Mouse (Mus musculus): ENCODE measurements around the gene Rasal3. TPM values are rescaled to one million over a fixed set of nuclear protein-coding genes. Genes with fewer than 3 reads are reported as not detected.

Gene Rasal3
- polyA plus RNA-seq, 1 experiment from 2014 or later = 0.85 TPM

DNA sequence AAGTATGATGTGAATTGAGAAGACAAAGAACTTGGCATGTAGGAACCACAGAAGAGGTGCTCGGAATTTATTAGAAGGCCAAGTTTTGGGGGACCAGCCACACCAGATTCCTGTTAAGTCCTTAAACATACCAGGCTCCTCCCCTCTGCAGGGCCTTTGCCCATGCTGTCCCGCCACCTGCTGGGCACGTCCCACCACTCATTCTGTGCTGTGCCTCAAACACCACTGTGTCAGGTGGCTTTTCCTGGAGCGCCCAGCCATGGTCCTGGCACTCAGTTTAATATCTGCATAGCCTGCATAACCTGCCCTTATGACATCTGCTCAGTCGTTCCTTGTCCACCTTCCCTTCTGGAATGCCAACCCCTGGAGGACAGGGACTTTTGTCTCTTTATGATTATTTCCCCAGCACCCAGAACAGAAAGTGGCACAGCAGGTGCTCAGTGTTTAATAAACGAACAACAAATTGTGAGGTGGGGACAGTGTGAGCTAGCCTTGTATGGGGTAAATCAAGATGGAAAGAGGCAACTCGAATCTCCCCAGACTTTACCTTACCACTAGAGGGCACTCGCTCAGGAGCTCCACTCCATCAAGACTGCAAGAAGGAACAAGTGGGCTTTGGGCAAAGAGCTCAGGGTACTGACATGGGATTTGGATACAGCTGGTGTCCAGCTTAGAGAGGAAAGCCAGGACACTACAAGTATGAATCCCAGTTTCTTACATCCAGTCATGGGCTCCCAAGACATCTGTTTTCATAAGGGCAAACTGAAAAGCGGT, 16.5 kb downstream of the Rasal3 start:
- Histone ChIP-seq H3K27me3 (replicated peaks; ENCODE audit: low read depth, poor library complexity, severe bottlenecking) (peaks cover 24% of the 10 kb centered on the region), H3K4me1 (peaks cover 22% of the 10 kb centered on the region), H3K4me3 (no peak overlapping the region), H3K9me3 (no peaks in the 10 kb centered on the region), H3K36me3 (replicated peaks) (peaks cover 32% of the 10 kb centered on the region), H3K27ac (replicated peaks) (no peak overlapping the region)
- WGBS = 67% methylated on average over 9 of the region's 9 CpGs
- DNase-seq (ENCODE audit: low spot score) = no peak

DNA sequence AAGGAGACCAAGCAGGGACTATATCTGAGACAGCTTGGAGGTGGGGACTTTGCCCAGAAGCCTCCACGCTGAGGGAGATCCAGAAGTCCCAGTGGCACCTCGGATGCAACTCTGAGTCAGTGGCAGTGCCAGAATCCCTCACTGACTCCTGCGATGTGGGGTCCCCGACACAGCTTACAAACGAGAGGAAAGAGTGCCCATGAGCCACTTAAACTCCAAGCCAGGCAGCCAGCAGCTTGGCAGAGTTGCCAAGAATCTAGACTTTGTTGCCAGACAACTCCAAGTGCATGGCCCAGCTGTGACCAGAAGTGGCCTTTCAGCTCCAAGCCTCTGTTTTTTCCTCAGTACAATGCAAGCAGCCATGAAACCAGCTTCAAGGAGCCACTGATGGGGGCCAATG, 19.7 kb downstream of the Rasal3 start:
- Histone ChIP-seq H3K27me3 (replicated peaks; ENCODE audit: low read depth, poor library complexity, severe bottlenecking) (0 out of 2 replicates have a peak, but pooled peaks cover 4% of the 10 kb centered on the region), H3K36me3 (replicated peaks) (peaks cover 41% of the 10 kb centered on the region), H3K4me1 (peaks cover 20% of the 10 kb centered on the region), H3K4me3 (no peak overlapping the region), H3K27ac (replicated peaks) (no peak overlapping the region), H3K9me3 (no peaks in the 10 kb centered on the region)
- no peak for DNase-seq (ENCODE audit: low spot score)
- WGBS = 86% methylated on average over 5 of the region's 5 CpGs

DNA sequence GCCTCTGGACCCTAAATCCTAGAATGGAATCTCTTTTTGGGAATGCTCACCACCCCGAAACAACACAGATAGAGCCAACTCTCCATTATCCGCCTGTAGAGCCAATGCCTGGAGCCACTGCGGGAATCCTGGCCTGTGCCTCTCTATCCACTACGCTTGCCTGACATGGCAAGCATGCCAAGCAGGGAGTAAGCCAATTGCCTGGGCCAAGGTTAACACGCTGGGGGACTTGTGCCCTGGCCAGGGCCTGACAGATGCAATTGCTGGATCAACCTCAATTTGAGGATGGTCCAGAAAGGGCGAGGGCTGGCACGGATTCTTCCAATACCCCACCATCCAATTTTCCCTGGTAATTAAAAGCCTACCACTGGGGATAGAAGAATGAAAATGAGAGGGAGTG, 20.8 kb downstream of the Rasal3 start:
- H3K36me3 ChIP-seq (replicated peaks) = peaks cover 52% of the 10 kb centered on the region
- peaks cover 9% of the 10 kb centered on the region for H3K4me1 ChIP-seq
- no peaks in the 10 kb centered on the region for H3K9me3 ChIP-seq
- H3K27me3 ChIP-seq (replicated peaks; ENCODE audit: low read depth, poor library complexity, severe bottlenecking) = no peaks in the 10 kb centered on the region
- no peak overlapping the region for H3K27ac ChIP-seq (replicated peaks)
- no peak for DNase-seq (ENCODE audit: low spot score)
- H3K4me3 ChIP-seq = no peak overlapping the region
- WGBS = 91% methylated on average over 7 of the region's 7 CpGs

DNA sequence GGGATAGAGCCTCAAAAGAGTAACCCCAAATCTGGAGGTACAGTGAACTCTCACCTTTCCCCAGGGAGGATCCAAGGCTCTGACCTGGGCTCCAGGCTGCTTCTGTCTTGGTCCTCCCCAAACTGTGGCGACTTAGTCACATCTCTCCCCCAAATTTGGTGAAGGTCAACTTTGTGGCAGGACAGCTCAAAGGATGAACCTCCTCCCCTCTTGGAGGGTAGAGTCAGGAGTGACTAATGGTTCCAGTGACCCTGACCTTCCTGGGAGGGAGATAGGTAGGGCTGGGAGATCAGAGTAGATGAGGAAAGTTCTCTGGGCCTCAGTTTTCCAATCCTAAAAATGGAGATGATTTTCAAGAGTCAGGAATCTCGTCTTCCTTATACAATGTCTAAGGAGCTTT, 24.6 kb downstream of the Rasal3 start:
- 76% methylated on average over 2 of the region's 2 CpGs for WGBS

DNA sequence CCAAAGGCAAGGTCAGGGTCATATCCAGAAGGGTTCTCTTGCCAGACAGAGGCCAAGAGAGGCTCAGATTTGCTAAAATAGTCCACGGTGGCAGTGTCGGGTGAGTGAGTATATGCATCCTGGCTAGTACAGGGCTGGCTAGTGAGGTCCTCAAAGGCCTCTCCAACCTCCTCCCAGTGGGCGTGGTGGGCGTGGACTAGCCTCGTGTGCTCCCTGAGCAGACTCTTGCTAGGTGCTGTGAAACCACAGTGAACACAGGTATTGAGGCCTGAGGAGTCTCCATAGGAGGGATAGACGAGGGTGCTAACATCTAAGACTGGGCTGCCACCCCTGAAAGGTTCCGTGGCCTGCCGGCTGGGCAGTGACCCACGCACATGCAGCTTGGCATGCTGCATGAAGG, 26.2 kb downstream of the Rasal3 start:
- Histone ChIP-seq H3K9me3 (no peaks in the 10 kb centered on the region), H3K27me3 (replicated peaks; ENCODE audit: low read depth, poor library complexity, severe bottlenecking) (no peaks in the 10 kb centered on the region), H3K4me1 (peaks cover 11% of the 10 kb centered on the region), H3K4me3 (no peak overlapping the region), H3K27ac (replicated peaks) (no peak overlapping the region), H3K36me3 (replicated peaks) (peaks cover 34% of the 10 kb centered on the region)
- WGBS = 85% methylated on average over 9 of the region's 9 CpGs
- DNase-seq (ENCODE audit: low spot score) = no peak

More for the DNA sequence above, 24.6 kb downstream of the Rasal3 start:
- no peak overlapping the region for H3K4me3 ChIP-seq
- peaks cover 50% of the 10 kb centered on the region for H3K36me3 ChIP-seq (replicated peaks)
- no peaks in the 10 kb centered on the region for H3K27me3 ChIP-seq (replicated peaks; ENCODE audit: low read depth, poor library complexity, severe bottlenecking)
- H3K27ac ChIP-seq (replicated peaks) = no peak overlapping the region
- H3K4me1 ChIP-seq = peaks cover 11% of the 10 kb centered on the region
- no peaks in the 10 kb centered on the region for H3K9me3 ChIP-seq
- no peak for DNase-seq (ENCODE audit: low spot score)

DNA sequence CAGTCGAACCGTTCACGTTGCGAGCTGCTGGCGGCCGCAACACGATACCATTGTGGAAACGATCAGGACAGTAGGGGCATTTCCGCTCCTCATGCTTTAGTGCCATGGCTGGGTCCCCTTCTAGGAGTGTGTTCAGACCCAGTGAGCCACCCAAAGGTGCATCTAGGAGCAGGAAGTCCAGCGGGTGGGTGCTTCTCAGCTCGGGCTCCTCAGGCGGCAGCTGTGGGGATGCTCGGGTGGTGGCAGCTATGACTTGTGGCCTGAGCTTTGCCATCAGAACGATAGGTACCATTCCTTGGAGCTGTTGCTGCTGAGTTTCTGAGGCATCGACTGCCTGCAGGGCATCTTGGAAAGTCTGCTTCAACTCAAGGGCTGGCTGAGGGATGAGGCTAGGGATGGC, 26.9 kb downstream of the Rasal3 start:
- Histone ChIP-seq H3K9me3 (no peaks in the 10 kb centered on the region), H3K36me3 (replicated peaks) (peaks cover 33% of the 10 kb centered on the region), H3K27ac (replicated peaks) (no peak overlapping the region), H3K27me3 (replicated peaks; ENCODE audit: low read depth, poor library complexity, severe bottlenecking) (no peaks in the 10 kb centered on the region), H3K4me1 (peaks cover 11% of the 10 kb centered on the region), H3K4me3 (no peak overlapping the region)
- DNase-seq (ENCODE audit: low spot score) = no peak
- 87% methylated on average over 15 of the region's 15 CpGs for WGBS

DNA sequence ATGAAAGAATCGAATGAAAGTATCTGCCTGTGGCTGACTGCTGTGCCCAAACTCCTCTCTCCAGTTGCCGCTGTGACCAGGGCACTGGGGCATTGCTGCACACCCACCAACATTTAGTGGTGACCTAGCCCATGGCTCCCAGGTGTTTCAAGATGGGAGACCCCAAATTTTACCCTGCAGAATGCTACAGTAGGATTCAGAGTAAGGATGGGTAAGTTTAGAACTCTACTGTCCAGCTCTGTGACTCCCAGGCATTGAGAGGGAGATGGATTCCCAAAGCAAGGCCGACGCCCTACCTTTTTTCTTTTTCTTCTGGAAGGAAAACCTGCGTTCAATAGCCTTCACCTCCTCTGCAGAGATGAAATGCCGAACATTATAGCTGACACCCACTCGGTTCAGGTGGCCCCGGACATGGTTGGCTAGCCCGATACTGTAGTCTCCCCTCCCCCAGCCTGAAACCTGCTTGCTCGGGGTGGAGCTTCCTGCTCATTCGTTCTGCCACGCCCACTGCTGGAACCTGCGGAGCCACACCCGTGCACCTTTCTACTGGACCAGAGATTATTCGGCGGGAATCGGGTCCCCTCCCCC, 34.3 kb downstream of the Rasal3 start:
- Histone ChIP-seq H3K9me3 (no peaks in the 10 kb centered on the region), H3K27ac (replicated peaks) (peak overlapping the region; percentile 72), H3K27me3 (replicated peaks; ENCODE audit: low read depth, poor library complexity, severe bottlenecking) (no peaks in the 10 kb centered on the region), H3K4me3 (peak overlapping the region; percentile 49), H3K36me3 (replicated peaks) (peaks cover 5% of the 10 kb centered on the region; the same call in 1 of the 2 replicates), H3K4me1 (peaks cover 28% of the 10 kb centered on the region)
- 11% methylated on average over 14 of the region's 17 CpGs for WGBS
- peak; percentile 62 for DNase-seq (ENCODE audit: low spot score)

DNA sequence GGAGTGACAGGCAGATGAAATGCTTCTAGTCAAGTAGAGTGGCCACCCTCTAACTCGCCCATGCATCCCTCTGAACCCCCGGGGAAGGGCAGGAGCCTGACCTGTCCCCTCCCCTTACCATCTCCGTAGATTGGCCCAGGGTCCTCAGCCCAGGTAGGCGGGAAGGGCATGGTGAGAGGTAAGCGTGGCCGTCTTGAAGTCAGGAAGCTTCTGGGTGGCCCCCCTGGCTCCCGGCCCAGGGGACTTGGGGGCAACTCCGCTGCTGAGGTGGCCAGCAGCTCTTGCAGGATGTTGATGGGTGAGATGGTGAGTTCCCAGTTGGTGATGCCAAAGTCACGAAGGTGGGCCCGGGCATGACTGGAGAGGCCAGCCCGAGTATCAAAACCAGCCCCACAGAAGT, 35.7 kb downstream of the Rasal3 start:
- H3K4me3 ChIP-seq = no peak overlapping the region
- DNase-seq (ENCODE audit: low spot score) = no peak
- H3K9me3 ChIP-seq = no peaks in the 10 kb centered on the region
- H3K27ac ChIP-seq (replicated peaks) = no peak overlapping the region
- peaks cover 39% of the 10 kb centered on the region for H3K4me1 ChIP-seq
- peaks cover 10% of the 10 kb centered on the region for H3K36me3 ChIP-seq (replicated peaks)
- no peaks in the 10 kb centered on the region for H3K27me3 ChIP-seq (replicated peaks; ENCODE audit: low read depth, poor library complexity, severe bottlenecking)
- WGBS = 90% methylated on average over 11 of the region's 11 CpGs

DNA sequence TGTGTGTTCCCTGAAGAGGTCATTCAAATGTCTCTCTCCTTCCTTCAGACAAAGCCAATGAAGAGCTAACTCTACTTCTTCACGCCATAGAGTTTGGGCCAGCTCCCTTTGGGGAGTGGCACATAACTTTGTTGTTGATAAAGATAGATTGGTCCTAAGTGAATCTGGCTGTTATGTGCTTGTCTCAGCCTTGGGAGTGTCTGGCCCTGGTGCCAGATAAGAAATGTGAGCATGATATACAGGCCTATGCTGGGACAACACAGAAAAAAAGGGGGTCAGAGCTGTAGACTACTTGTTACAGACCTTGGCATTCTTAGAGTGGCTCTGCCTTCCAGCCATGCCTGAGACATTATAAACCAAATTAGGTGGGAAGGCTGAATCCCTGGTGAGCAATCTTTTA, 38.1 kb downstream of the Rasal3 start:
- no peak overlapping the region for H3K27ac ChIP-seq (replicated peaks)
- WGBS = 67% methylated on average over 1 of the region's 1 CpGs
- H3K36me3 ChIP-seq (replicated peaks) = peaks cover 34% of the 10 kb centered on the region
- no peaks in the 10 kb centered on the region for H3K9me3 ChIP-seq
- DNase-seq (ENCODE audit: low spot score) = no peak
- peaks cover 50% of the 10 kb centered on the region for H3K4me1 ChIP-seq
- H3K4me3 ChIP-seq = peak overlapping the region; percentile 96
- no peaks in the 10 kb centered on the region for H3K27me3 ChIP-seq (replicated peaks; ENCODE audit: low read depth, poor library complexity, severe bottlenecking)

DNA sequence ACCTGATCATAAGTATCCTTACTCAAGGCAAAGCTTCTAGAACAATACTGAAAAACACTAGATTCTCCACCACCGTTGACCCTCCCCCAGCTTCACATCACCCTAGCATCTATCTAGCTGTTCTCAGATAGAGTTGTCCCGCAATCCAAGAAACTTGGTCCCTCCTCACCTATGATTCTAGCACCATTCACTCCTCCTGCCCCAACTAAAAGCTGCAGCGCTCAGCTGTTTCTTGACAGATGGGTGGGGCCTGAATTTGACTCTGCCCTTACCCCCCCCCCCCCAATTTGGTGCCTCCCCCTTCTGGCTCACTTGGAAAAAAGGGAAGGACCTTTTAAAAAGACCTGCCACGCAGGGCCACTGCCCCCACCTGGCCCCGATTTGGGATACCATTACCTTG, 38.5 kb downstream of the Rasal3 start:
- no peak for DNase-seq (ENCODE audit: low spot score)
- Histone ChIP-seq H3K9me3 (no peaks in the 10 kb centered on the region), H3K27ac (replicated peaks) (peak overlapping the region; percentile 97), H3K27me3 (replicated peaks; ENCODE audit: low read depth, poor library complexity, severe bottlenecking) (no peaks in the 10 kb centered on the region), H3K36me3 (replicated peaks) (peaks cover 38% of the 10 kb centered on the region), H3K4me3 (peak overlapping the region; percentile 96), H3K4me1 (peaks cover 50% of the 10 kb centered on the region)
- WGBS = 55% methylated on average over 5 of the region's 5 CpGs

DNA sequence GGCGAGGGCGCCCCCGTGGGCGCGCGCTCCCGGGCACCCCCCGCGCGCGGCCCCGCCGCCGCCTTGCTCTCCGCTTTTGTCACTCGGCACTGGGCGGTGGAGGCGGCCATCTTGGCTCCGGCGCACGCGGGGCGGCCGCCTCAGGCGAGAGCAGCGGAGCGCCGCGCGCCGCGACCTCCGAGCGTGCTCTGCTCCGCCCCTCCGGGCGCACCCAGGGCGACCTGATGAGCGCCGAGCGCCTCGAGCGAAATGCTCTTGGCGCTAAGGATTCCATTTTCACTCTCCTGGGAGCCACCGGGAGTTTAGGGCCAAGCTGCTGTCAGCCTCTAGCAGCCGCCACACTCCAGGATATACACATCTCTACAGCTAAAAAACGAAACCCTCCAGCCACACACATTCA, 39.1 kb downstream of the Rasal3 start:
- Histone ChIP-seq H3K9me3 (no peaks in the 10 kb centered on the region), H3K27me3 (replicated peaks; ENCODE audit: low read depth, poor library complexity, severe bottlenecking) (no peaks in the 10 kb centered on the region), H3K36me3 (replicated peaks) (peaks cover 44% of the 10 kb centered on the region), H3K4me1 (peaks cover 50% of the 10 kb centered on the region), H3K27ac (replicated peaks) (peak overlapping the region; percentile 97), H3K4me3 (peak overlapping the region; percentile 96)
- WGBS = under 1% methylated on average over 47 of the region's 47 CpGs
- peak; percentile 93 for DNase-seq (ENCODE audit: low spot score)

DNA sequence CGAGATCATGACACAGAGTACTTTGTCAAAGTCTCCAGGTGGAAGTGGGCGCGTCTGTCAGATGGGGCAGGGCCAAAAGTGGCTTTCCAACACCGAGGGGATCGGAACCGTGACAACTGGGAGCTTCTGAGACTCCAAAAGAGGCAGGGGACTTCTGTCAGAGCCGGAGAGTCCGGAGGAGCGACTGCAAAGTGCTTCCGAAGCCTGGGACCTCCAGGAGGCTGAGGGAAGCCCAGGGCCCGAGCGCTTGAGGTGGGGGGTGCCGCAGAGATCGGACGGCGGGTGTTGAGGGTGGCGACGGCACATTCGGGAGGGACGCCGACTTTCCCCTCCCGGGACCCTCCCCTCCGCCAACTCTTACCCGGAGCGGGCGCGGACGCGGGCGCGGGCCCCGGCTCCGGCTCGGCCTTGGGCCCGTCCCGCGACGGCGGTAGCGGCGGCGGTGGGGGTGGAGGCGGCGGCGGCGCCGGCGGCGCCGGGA, 39.5 kb downstream of the Rasal3 start:
- no peak for DNase-seq (ENCODE audit: low spot score)
- Histone ChIP-seq H3K36me3 (replicated peaks) (peaks cover 48% of the 10 kb centered on the region), H3K27me3 (replicated peaks; ENCODE audit: low read depth, poor library complexity, severe bottlenecking) (no peaks in the 10 kb centered on the region), H3K9me3 (no peaks in the 10 kb centered on the region), H3K27ac (replicated peaks) (peak overlapping the region; percentile 97), H3K4me1 (peaks cover 46% of the 10 kb centered on the region), H3K4me3 (peak overlapping the region; percentile 96)
- under 1% methylated on average over 47 of the region's 50 CpGs for WGBS

DNA sequence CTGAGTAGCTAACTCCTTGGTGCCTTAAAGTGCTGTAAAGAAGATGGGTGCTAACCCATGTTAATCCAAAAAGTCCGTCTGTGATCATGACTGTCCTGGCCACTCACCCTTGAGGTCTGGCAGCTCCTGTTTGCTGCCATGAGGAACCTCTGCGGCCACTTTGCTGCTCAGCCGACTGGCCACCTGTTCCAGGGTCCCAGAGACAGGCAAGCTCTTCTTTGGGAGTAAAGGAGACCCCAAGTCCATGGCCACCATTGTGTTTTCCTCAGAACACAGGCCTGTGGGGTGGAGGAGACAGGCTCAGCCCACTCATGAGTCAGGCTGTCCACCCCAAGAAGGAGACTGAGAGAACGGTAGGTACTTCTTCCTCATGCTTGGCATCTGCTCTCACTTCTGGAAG, 40.7 kb downstream of the Rasal3 start:
- H3K27ac ChIP-seq (replicated peaks) = peak overlapping the region; percentile 97; the same call in 1 of the 2 replicates
- peaks cover 58% of the 10 kb centered on the region for H3K36me3 ChIP-seq (replicated peaks)

More for the DNA sequence above, 40.7 kb downstream of the Rasal3 start:
- DNase-seq (ENCODE audit: low spot score) = no peak
- peaks cover 36% of the 10 kb centered on the region for H3K4me1 ChIP-seq
- 88% methylated on average over 4 of the region's 4 CpGs for WGBS
- no peaks in the 10 kb centered on the region for H3K9me3 ChIP-seq
- H3K4me3 ChIP-seq = peak overlapping the region; percentile 96
- no peaks in the 10 kb centered on the region for H3K27me3 ChIP-seq (replicated peaks; ENCODE audit: low read depth, poor library complexity, severe bottlenecking)

Data from embryonic facial prominence, embryonic 10.5 days (tissue).